Mouse (Mus musculus) forebrain, embryonic 14.5 days (tissue): ENCODE data around the gene Mustn1. TPM values are rescaled to one million over a fixed set of nuclear protein-coding genes. Genes with fewer than 3 reads are reported as not detected.

ENCODE experiments used
- ATAC-seq: fragments of 200-750 bp; cut with Nextera tagmentation; 2 replicates; pipeline ENCODE4 v1.8.0; 2017; ENCODE audit warnings: mild to moderate bottlenecking, moderate library complexity
- DNase-seq: peaks from one replicate; pipeline ENCODE4 v3.0.0-alpha.2; 2015; ENCODE audit warnings: low spot score
- H3K27ac ChIP-seq: fragments of 300-500 bp; sonication (generic); 2 replicates; pipeline ENCODE4 v1.5.1; 2014; ENCODE audit warnings: low read depth, mild to moderate bottlenecking, control low read depth, low read length, moderate library complexity
- H3K27me3 ChIP-seq: fragments of 300-500 bp; sonication (generic); replicated peaks from 2 replicates; pipeline ENCODE4 v1.6.1; 2014; ENCODE audit warnings: low read length, control low read depth, mixed read lengths; ENCODE audit not compliant: control insufficient read depth, insufficient read depth
- H3K36me3 ChIP-seq: fragments of 300-500 bp; sonication (generic); 2 replicates; pipeline ENCODE4 v1.6.1; 2014; ENCODE audit warnings: low read length, control low read depth; ENCODE audit not compliant: control insufficient read depth, insufficient read depth
- H3K4me1 ChIP-seq: fragments of 300-500 bp; sonication (generic); 2 replicates; pipeline ENCODE4 v1.6.1; 2014; ENCODE audit warnings: antibody characterized with exemption, low read length, control low read depth; ENCODE audit not compliant: control insufficient read depth, insufficient read depth
- H3K4me2 ChIP-seq: fragments of 300-500 bp; sonication (generic); 2 replicates; pipeline ENCODE4 v1.6.1; 2014; ENCODE audit warnings: mild to moderate bottlenecking, control low read depth, low read length
- H3K4me3 ChIP-seq: fragments of 300-500 bp; sonication (generic); 2 replicates; pipeline ENCODE4 v1.5.1; 2014; ENCODE audit warnings: low read depth, low read length, control low read depth
- H3K9ac ChIP-seq: fragments of 300-500 bp; sonication (generic); 2 replicates; pipeline ENCODE4 v1.6.1; 2014; ENCODE audit warnings: mild to moderate bottlenecking, low read length, control low read depth, moderate library complexity
- H3K9me3 ChIP-seq: fragments of 300-500 bp; sonication (generic); replicated peaks from 2 replicates; pipeline ENCODE4 v1.6.1; 2016; ENCODE audit warnings: low read length, control low read depth, mixed read lengths; ENCODE audit not compliant: control insufficient read depth
- WGBS: fragments of 180-500 bp; shearing (Covaris S2); extraction: QIAGEN DNeasy Blood & Tissue Kit; methylation state at CpG from one replicate; pipeline ENCODE4 v1.1.7; 2014; 5-methylcytosine and 5-hydroxymethylcytosine counted together
- polyA plus RNA-seq: library from polyadenylated mRNA; unstranded; fragments of >200 nt; fragmentation: Nextera tagmentation; extraction: Ambion mirVana; gene quantifications from 2 replicates; pipeline ENCODE4 v1.2.1, GENCODE M21; 2014

Mustn1 gene
- polyA plus RNA-seq, 1 experiment from 2014 or later, result 0.74 TPM

- H3K27ac ChIP-seq, result no peak overlapping the region
- no peak overlapping the region for H3K4me2 ChIP-seq
- H3K36me3 ChIP-seq, result no peaks in the 10 kb centered on the region
- no peak overlapping the region for H3K4me3 ChIP-seq
- H3K27me3 ChIP-seq, result no peaks in the 10 kb centered on the region
- DNase-seq (no peak), ATAC-seq (no peak)
- peaks cover 2% of the 10 kb centered on the region; the same call in 1 of the 2 replicates for H3K4me1 ChIP-seq
- no peaks in the 10 kb centered on the region for H3K9me3 ChIP-seq
- H3K9ac ChIP-seq, result no peak overlapping the region
- 22% methylated on average over 3 of the region's 3 CpGs for WGBS
Observed at GRCm38 (mm10) chr14:30885298-30885697, 6.3 kb downstream of the Mustn1 start.

DNA sequence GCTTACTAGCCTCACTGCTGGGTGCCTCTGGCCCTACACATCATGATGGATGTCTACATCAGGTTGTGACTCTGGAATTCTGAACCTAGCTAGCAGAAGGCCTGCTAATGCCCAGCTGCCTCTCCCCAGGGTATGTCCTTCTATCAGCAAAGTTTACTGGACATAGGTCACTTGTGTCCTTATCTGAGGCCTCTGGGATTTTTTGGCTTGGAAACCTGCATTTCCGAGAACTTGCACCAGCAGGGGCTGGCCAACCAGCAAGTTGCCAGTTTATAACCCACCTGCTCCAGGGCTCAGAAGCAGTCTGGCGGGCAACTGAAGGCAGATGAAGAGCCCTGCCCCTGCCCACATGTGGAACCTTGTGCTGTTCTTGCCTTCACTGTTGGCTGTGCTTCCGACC lies 7.2 kb downstream of the Mustn1 start, which contains the start of gene Itih4:
TSS of gene Itih4 (plus strand) at position 273 of the 400 bp plus-strand sequence.
- Histone ChIP-seq H3K4me3 (no peak within 1 kb of the TSS), H3K9me3 (no peaks in the 10 kb centered on the region), H3K9ac (no peak within 1 kb of the TSS), H3K36me3 (no peaks in the 10 kb centered on the region), H3K27me3 (no peaks in the 10 kb centered on the region), H3K4me1 (peaks cover 2% of the 10 kb centered on the region; the same call in 1 of the 2 replicates), H3K27ac (no peak within 1 kb of the TSS), H3K4me2 (no peak within 1 kb of the TSS)
- ATAC-seq, result no peak
- WGBS, result 89% methylated on average over 3 of the region's 3 CpGs
- DNase-seq, result no peak

DNA sequence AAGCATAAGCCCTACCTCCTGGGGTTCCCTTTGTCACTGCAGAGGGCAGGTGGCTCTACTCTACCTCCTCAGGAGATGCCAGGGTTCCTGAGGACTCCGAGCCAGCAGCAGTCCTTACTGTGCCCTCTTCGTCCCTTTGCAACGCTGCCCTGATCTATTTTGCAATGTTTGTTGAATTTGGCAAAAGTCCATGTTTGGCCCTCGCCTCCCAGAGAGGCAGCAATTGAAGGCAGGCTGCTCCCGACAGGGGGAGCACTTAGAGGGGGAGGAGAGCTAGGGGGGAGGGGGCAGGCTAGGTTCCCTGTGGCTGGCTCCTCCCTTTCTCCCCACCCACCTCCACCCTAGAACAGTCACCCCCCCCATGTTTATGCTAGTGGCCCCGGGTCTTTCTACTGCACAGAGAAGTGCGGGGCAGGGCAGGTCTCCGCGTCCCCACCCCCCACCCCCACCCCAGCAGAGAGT lies 9.3 kb downstream of the Mustn1 start:
- H3K4me1 ChIP-seq, result peaks cover 2% of the 10 kb centered on the region; the same call in 1 of the 2 replicates
- ATAC-seq, result no peak
- H3K4me2 ChIP-seq, result no peak overlapping the region
- H3K27ac ChIP-seq, result no peak overlapping the region
- H3K27me3 ChIP-seq, result no peaks in the 10 kb centered on the region
- H3K36me3 ChIP-seq, result no peaks in the 10 kb centered on the region
- no peak overlapping the region for H3K4me3 ChIP-seq
- DNase-seq, result no peak
- 20% methylated on average over 9 of the region's 9 CpGs for WGBS
- H3K9ac ChIP-seq, result no peak overlapping the region
- no peaks in the 10 kb centered on the region for H3K9me3 ChIP-seq

GRCm38 (mm10) chr14:30899972-30900371 lies 21.0 kb downstream of the Mustn1 start:
- no peak overlapping the region for H3K9ac ChIP-seq
- H3K4me3 ChIP-seq, result no peak overlapping the region
- H3K4me2 ChIP-seq, result no peak overlapping the region
- no peak for ATAC-seq
- 0 out of 2 replicates have a peak overlapping the region, but pooled peaks have one; percentile 7 for H3K27ac ChIP-seq
- no peak for DNase-seq
- WGBS, result 8% methylated on average over 3 of the region's 3 CpGs
- H3K27me3 ChIP-seq, result no peaks in the 10 kb centered on the region
- H3K9me3 ChIP-seq, result no peaks in the 10 kb centered on the region
- H3K4me1 ChIP-seq, result no peaks in the 10 kb centered on the region
- no peaks in the 10 kb centered on the region for H3K36me3 ChIP-seq

DNA sequence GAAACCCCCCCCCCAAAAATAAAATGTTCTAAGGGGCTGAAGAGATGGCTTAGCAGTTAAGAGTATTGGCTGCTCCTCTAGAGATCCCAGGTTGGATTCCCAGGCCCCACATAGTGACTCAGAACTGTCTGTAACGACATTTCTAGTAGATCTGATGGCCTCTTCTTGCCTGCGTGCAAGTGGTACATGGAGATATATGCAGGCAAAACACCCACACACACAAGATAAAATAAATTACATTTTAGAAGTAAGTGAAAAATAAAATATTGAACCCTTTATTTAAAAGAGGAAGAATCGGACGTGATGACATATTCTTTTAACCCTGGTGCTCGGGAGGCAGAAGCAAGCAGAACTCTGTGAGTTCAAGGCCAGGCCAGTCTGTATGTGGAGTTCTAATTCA lies 23.6 kb downstream of the Mustn1 start:
- no peak for DNase-seq
- no peaks in the 10 kb centered on the region for H3K4me1 ChIP-seq
- H3K9ac ChIP-seq, result no peak overlapping the region
- H3K27ac ChIP-seq, result no peak overlapping the region
- H3K4me3 ChIP-seq, result no peak overlapping the region
- no peaks in the 10 kb centered on the region for H3K27me3 ChIP-seq
- no peak overlapping the region for H3K4me2 ChIP-seq
- 94% methylated on average over 5 of the region's 5 CpGs for whole genome bisulfite sequencing
- no peaks in the 10 kb centered on the region for H3K36me3 ChIP-seq
- no peak for ATAC-seq
- no peaks in the 10 kb centered on the region for H3K9me3 ChIP-seq

- no peaks in the 10 kb centered on the region for H3K9me3 ChIP-seq
- H3K4me3 ChIP-seq, result no peak overlapping the region
- no peak overlapping the region for H3K4me2 ChIP-seq
- DNase-seq (no peak), ATAC-seq (no peak)
- no peak overlapping the region for H3K9ac ChIP-seq
- H3K36me3 ChIP-seq, result no peaks in the 10 kb centered on the region
- no peaks in the 10 kb centered on the region for H3K4me1 ChIP-seq
- 87% methylated on average over 3 of the region's 3 CpGs for WGBS
- H3K27ac ChIP-seq, result no peak overlapping the region
- no peaks in the 10 kb centered on the region for H3K27me3 ChIP-seq
Observed at GRCm38 (mm10) chr14:30903036-30903435, 24.0 kb downstream of the Mustn1 start.

DNA sequence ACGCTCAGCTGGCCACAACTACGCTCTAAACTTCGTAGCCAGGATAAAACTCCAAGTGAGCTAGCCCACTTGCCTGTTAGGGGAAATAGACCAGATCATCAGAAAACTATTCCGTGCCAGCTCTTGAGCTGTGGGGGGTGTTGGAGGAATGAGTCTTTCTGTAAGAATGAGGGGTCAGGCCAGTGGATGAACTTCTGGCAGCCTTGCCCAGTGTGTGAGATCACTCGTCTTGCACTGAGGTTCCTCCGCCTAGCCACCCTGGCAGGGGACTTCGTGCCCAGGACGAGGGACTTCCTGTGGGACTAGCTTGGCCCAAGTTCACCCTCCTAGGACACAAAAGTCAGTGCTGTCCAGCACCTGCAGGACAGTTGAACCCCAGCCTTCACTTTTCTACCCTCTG lies 25.3 kb downstream of the Mustn1 start:
- 90% methylated on average over 8 of the region's 8 CpGs for WGBS
- H3K27ac ChIP-seq, result no peak overlapping the region
- H3K9ac ChIP-seq, result no peak overlapping the region
- H3K4me2 ChIP-seq, result no peak overlapping the region
- ATAC-seq (no peak), DNase-seq (no peak)
- H3K9me3 ChIP-seq, result no peaks in the 10 kb centered on the region
- no peaks in the 10 kb centered on the region for H3K4me1 ChIP-seq
- no peaks in the 10 kb centered on the region for H3K36me3 ChIP-seq
- no peaks in the 10 kb centered on the region for H3K27me3 ChIP-seq
- H3K4me3 ChIP-seq, result no peak overlapping the region

DNA sequence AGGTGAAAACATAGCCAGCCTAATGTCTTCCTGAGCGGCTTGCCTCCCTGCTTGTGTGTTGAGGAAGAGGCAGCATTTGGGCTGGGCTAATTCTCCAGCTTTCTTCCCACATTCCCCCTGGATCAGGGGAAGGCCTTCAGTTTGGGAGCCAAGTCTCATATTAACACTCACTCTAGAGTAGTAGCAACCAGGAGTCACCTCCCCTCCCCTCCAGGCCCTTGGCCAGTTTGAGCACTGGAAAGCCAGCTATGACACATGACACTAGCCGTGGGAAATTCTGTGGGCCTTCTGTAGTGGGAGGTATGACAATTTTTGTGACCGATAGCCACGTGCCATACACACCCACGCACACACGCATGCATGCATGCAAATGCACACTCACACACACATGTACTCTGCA lies 27.0 kb downstream of the Mustn1 start:
- Histone ChIP-seq H3K4me2 (no peak overlapping the region), H3K27me3 (no peaks in the 10 kb centered on the region), H3K9me3 (no peaks in the 10 kb centered on the region), H3K36me3 (no peaks in the 10 kb centered on the region), H3K9ac (no peak overlapping the region), H3K27ac (no peak overlapping the region), H3K4me3 (no peak overlapping the region), H3K4me1 (no peaks in the 10 kb centered on the region)
- ATAC-seq (no peak), DNase-seq (no peak)
- WGBS, result 90% methylated on average over 6 of the region's 6 CpGs

GRCm38 (mm10) chr14:30907814-30908265 lies 28.8 kb downstream of the Mustn1 start:
- ATAC-seq, result no peak
- WGBS, result 90% methylated on average over 3 of the region's 3 CpGs
- H3K9ac ChIP-seq, result no peak overlapping the region

More at GRCm38 (mm10) chr14:30907814-30908265, 28.8 kb downstream of the Mustn1 start:
- H3K4me3 ChIP-seq, result no peak overlapping the region
- H3K27ac ChIP-seq, result no peak overlapping the region
- no peak for DNase-seq
- H3K4me2 ChIP-seq, result no peak overlapping the region
- no peaks in the 10 kb centered on the region for H3K36me3 ChIP-seq
- H3K27me3 ChIP-seq, result no peaks in the 10 kb centered on the region
- no peaks in the 10 kb centered on the region for H3K9me3 ChIP-seq
- no peaks in the 10 kb centered on the region for H3K4me1 ChIP-seq
